9 mouse cellular contexts compared by ENCODE assay signal in the genomic region with DNA sequence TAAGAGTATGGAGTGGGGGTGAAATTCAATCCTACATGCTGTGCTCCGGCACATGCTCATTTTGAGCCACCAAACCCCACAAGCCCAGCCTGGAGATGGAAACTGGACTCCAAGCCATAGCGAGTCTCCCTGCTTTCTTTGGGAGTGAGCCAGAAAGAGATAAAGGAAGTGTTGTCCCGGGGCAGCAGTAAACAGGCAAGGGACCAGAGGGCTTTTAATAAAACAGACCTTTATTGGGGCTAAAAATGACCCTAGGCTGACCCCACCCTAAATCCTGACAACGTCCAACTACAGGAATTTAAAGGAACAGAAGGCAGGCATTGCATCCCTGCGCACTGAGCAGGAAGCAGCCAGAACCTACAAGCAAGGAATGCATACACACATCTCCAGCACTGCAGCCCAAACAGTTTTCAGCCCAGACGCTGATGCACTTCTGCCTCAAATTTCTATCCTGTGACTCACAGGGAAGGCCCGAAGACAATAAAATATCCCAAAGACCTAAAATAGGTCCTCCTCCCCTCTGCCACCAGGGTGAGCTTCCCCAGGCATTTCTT.
DNase-seq lines count a peak whose midpoint lies in the region; ATAC-seq and TF ChIP-seq lines count a peak whose summit lies in the region.
"Had no signal": no experiment of that assay in that cellular context is flagged by ENCODE, and none has a peak within 500 bp of the region (broad histone marks: within the 10 kb centered on the region; RNA-seq: fewer than 3 reads in every experiment).

No protein-coding gene starts in this region.

- no peak for ATAC-seq in forebrain, embryonic 11.5 days (replicated peaks; ENCODE audit: low FRiP score)
- peak; percentile 72 for ATAC-seq in intestine, embryonic 15.5 days
- peak; percentile 21; the same call in 1 of the 2 replicates for ATAC-seq in stomach, postnatal 0 days (ENCODE audit: low FRiP score, low TSS enrichment)
- no peak for ATAC-seq in cerebellum, adult (ENCODE audit: insufficient number of reproducible peaks, low FRiP score, low TSS enrichment)

- no peaks in the 10 kb centered on the region for H3K36me3 ChIP-seq in forebrain, embryonic 10.5 days (replicated peaks)
- no peaks in the 10 kb centered on the region for H3K36me3 ChIP-seq in forebrain, embryonic 11.5 days (ENCODE audit: control insufficient read depth, insufficient read depth, low read length)
- no peaks in the 10 kb centered on the region for H3K36me3 ChIP-seq in intestine, embryonic 15.5 days
- H3K36me3 ChIP-seq in stomach, postnatal 0 days (ENCODE audit: control insufficient read depth, insufficient read depth, low read length), result no peaks in the 10 kb centered on the region

- H3K27ac ChIP-seq in forebrain, embryonic 10.5 days, result peak overlapping the region; percentile 30; the same call in 1 of the 2 replicates
- H3K27ac ChIP-seq in forebrain, embryonic 11.5 days (ENCODE audit: low read depth, low read length), result no peak overlapping the region
- H3K27ac ChIP-seq in intestine, embryonic 15.5 days, result peak overlapping the region; percentile 34; the same call in 1 of the 2 replicates
- no peak overlapping the region for H3K27ac ChIP-seq in stomach, postnatal 0 days (replicated peaks)
- H3K27ac ChIP-seq: macrophage had no signal

- no peak overlapping the region for H3K9ac ChIP-seq in forebrain, embryonic 11.5 days (ENCODE audit: low read length)
- H3K9ac ChIP-seq in intestine, embryonic 15.5 days, result no peak overlapping the region
- H3K9ac ChIP-seq in stomach, postnatal 0 days (ENCODE audit: low read length), result no peak overlapping the region

- H3K4me1 ChIP-seq in forebrain, embryonic 10.5 days, result peaks cover 7% of the 10 kb centered on the region
- H3K4me1 ChIP-seq in forebrain, embryonic 11.5 days (replicated peaks; ENCODE audit: control insufficient read depth, insufficient read depth, low read length), result no peaks in the 10 kb centered on the region
- 0 out of 2 replicates have a peak, but pooled peaks cover 3% of the 10 kb centered on the region for H3K4me1 ChIP-seq in intestine, embryonic 15.5 days (replicated peaks)
- no peaks in the 10 kb centered on the region for H3K4me1 ChIP-seq in stomach, postnatal 0 days (replicated peaks; ENCODE audit: control insufficient read depth, insufficient read depth)

- WGBS in forebrain, embryonic 10.5 days, result 50% methylated on average over 7 of the region's 7 CpGs
- WGBS in forebrain, embryonic 11.5 days, result 48% methylated on average over 7 of the region's 7 CpGs
- WGBS in intestine, embryonic 15.5 days, result 13% methylated on average over 7 of the region's 7 CpGs
- WGBS in stomach, postnatal 0 days, result 23% methylated on average over 7 of the region's 7 CpGs

- H3K4me2 ChIP-seq in forebrain, embryonic 11.5 days (ENCODE audit: low read depth, low read length, severe bottlenecking), result no peak overlapping the region
- peak overlapping the region; percentile 34 for H3K4me2 ChIP-seq in intestine, embryonic 15.5 days (replicated peaks)
- 0 out of 2 replicates have a peak overlapping the region, but pooled peaks have one; percentile 21 for H3K4me2 ChIP-seq in stomach, postnatal 0 days (replicated peaks; ENCODE audit: low read depth)

- TF ChIP-seq EP300 in stomach, postnatal 0 days (optimal IDR thresholded peaks at IDR 0.05), result no peak

- no peak overlapping the region for H3K4me3 ChIP-seq in forebrain, embryonic 10.5 days
- H3K4me3 ChIP-seq in forebrain, embryonic 11.5 days (ENCODE audit: low read depth, low read length), result no peak overlapping the region
- no peak overlapping the region for H3K4me3 ChIP-seq in intestine, embryonic 15.5 days (replicated peaks)
- no peak overlapping the region for H3K4me3 ChIP-seq in stomach, postnatal 0 days (ENCODE audit: low read depth, low read length)

- DNase-seq in forebrain, embryonic 10.5 days (ENCODE audit: extremely low spot score, low spot score), result no peak
- DNase-seq in forebrain, embryonic 11.5 days (ENCODE audit: low spot score), result no peak
- DNase-seq in right cerebral cortex, adult 2 months (ENCODE audit: low spot score in 2 of 2), result peak; percentile 22 to 48
- DNase-seq in right cerebral cortex, postnatal 36 days (ENCODE audit: low spot score in 2 of 2), result no peak
- peak; percentile 13 for DNase-seq in stomach, postnatal 0 days (ENCODE audit: low spot score)
- no peak for DNase-seq in cerebellum, postnatal 36 days

- TF ChIP-seq CTCF in stomach, postnatal 0 days (IDR thresholded peaks at IDR 0.05; ENCODE audit: low read depth), result peak; percentile 31

- H3K9me3 ChIP-seq in forebrain, embryonic 10.5 days, result no peaks in the 10 kb centered on the region
- H3K9me3 ChIP-seq in forebrain, embryonic 11.5 days (ENCODE audit: control insufficient read depth, low read length), result no peaks in the 10 kb centered on the region
- H3K9me3 ChIP-seq in intestine, embryonic 15.5 days, result no peaks in the 10 kb centered on the region
- no peaks in the 10 kb centered on the region for H3K9me3 ChIP-seq in stomach, postnatal 0 days (ENCODE audit: control insufficient read depth, low read length)

- H3K27me3 ChIP-seq in forebrain, embryonic 10.5 days (ENCODE audit: poor library complexity, severe bottlenecking), result no peaks in the 10 kb centered on the region
- H3K27me3 ChIP-seq in forebrain, embryonic 11.5 days (ENCODE audit: control insufficient read depth, insufficient read depth, low read length), result no peaks in the 10 kb centered on the region
- H3K27me3 ChIP-seq in intestine, embryonic 15.5 days (replicated peaks), result no peaks in the 10 kb centered on the region
- no peaks in the 10 kb centered on the region for H3K27me3 ChIP-seq in stomach, postnatal 0 days (ENCODE audit: control insufficient read depth, insufficient read depth, low read length)

Comparison
In these comparisons a context has a peak if more than half of its experiments do, and no peak if none do; other contexts are left out.
1. DNase-seq: peak in right cerebral cortex, adult 2 months (2 of 2) and stomach, postnatal 0 days (single experiment); none in forebrain, embryonic 10.5 days (single experiment), forebrain, embryonic 11.5 days (single experiment), right cerebral cortex, postnatal 36 days (0 of 2) and cerebellum, postnatal 36 days (0 of 2).
2. H3K27ac ChIP-seq: peak in forebrain, embryonic 10.5 days (single experiment) and intestine, embryonic 15.5 days (single experiment); none in forebrain, embryonic 11.5 days (single experiment) and stomach, postnatal 0 days (single experiment).
3. ATAC-seq: peak in intestine, embryonic 15.5 days (single experiment) and stomach, postnatal 0 days (single experiment); none in forebrain, embryonic 11.5 days (single experiment) and cerebellum, adult (single experiment).